Mouse (Mus musculus): ENCODE results near the gene Gm28635. TPM values are rescaled to one million over a fixed set of nuclear protein-coding genes. Genes with fewer than 3 reads are reported as not detected.

Gm28635 gene
- total RNA-seq (2021): 1 to 10 TPM; 2.4 to 7.2 TPM
- long read RNA-seq, partial matches to known transcripts: 0 of 3 reads
- long read RNA-seq, other reads (novel, unspliced or antisense): 3 of 3 reads

- peak; percentile 93 to 98 for DNase-seq (ENCODE audit: low spot score in 2 of 2)
Measured at GRCm38 (mm10) chr2:84677968-84678880, at the start of gene Gm28635, which contains the start of gene Med19. Gm28635 (minus strand) TSS chr2:84678041. Med19 (plus strand) TSS chr2:84678402.

- peak; percentile 93 to 99 for DNase-seq (ENCODE audit: low spot score in 2 of 2)
Measured at GRCm38 (mm10) chr2:84727172-84727858, 49.5 kb upstream of the Gm28635 start, which contains the start of gene Clp1. Clp1 (minus strand) TSS chr2:84727350.

- DNase-seq (ENCODE audit: low spot score in 2 of 2): no peak
Measured at GRCm38 (mm10) chr2:84726716-84727115, 48.9 kb upstream of the Gm28635 start.

- DNase-seq (ENCODE audit: low spot score in 2 of 2): no peak
Measured at GRCm38 (mm10) chr2:84725770-84726169, 47.9 kb upstream of the Gm28635 start.

- no peak for DNase-seq (ENCODE audit: low spot score in 2 of 2)
Measured at GRCm38 (mm10) chr2:84723856-84724255, 46.0 kb upstream of the Gm28635 start.

GRCm38 (mm10) chr2:84721182-84721581 is 43.3 kb upstream of the Gm28635 start:
- DNase-seq (ENCODE audit: low spot score in 2 of 2): no peak

GRCm38 (mm10) chr2:84720718-84721117 is 42.9 kb upstream of the Gm28635 start:
- no peak for DNase-seq (ENCODE audit: low spot score in 2 of 2)

GRCm38 (mm10) chr2:84717357-84717756 is 39.5 kb upstream of the Gm28635 start:
- DNase-seq (ENCODE audit: low spot score in 2 of 2): no peak

- DNase-seq (ENCODE audit: low spot score in 2 of 2): no peak
Measured at GRCm38 (mm10) chr2:84716423-84717355, 38.8 kb upstream of the Gm28635 start.

- DNase-seq (ENCODE audit: low spot score in 2 of 2): peak in 1 of 2 experiments; percentile 77
Measured at GRCm38 (mm10) chr2:84715562-84716361, 37.9 kb upstream of the Gm28635 start.

GRCm38 (mm10) chr2:84714811-84715561 is 37.1 kb upstream of the Gm28635 start, which contains the start of gene Zdhhc5:
Zdhhc5 (minus strand) TSS chr2:84715180.
- peak; percentile 97 to 99 for DNase-seq (ENCODE audit: low spot score in 2 of 2)

GRCm38 (mm10) chr2:84714422-84714810 is 36.6 kb upstream of the Gm28635 start:
- DNase-seq (ENCODE audit: low spot score in 2 of 2): no peak

- no peak for DNase-seq (ENCODE audit: low spot score in 2 of 2)
Measured at GRCm38 (mm10) chr2:84711898-84712297, 34.1 kb upstream of the Gm28635 start.

- no peak for DNase-seq (ENCODE audit: low spot score in 2 of 2)
Measured at GRCm38 (mm10) chr2:84707523-84707922, 29.7 kb upstream of the Gm28635 start.

GRCm38 (mm10) chr2:84705295-84705694 is 27.5 kb upstream of the Gm28635 start:
- DNase-seq (ENCODE audit: low spot score in 2 of 2): no peak

GRCm38 (mm10) chr2:84704329-84704728 is 26.5 kb upstream of the Gm28635 start:
- no peak for DNase-seq (ENCODE audit: low spot score in 2 of 2)

- DNase-seq (ENCODE audit: low spot score in 2 of 2): no peak
Measured at GRCm38 (mm10) chr2:84703497-84703896, 25.7 kb upstream of the Gm28635 start.

- DNase-seq (ENCODE audit: low spot score in 2 of 2): no peak
Measured at GRCm38 (mm10) chr2:84695007-84695695, 17.3 kb upstream of the Gm28635 start.

GRCm38 (mm10) chr2:84690050-84690449 is 12.2 kb upstream of the Gm28635 start:
- no peak for DNase-seq (ENCODE audit: low spot score in 2 of 2)

Data from layer of hippocampus, adult 18-20 months (tissue).